ENCODE assay signal across 11 mouse cellular contexts in the genomic region with DNA sequence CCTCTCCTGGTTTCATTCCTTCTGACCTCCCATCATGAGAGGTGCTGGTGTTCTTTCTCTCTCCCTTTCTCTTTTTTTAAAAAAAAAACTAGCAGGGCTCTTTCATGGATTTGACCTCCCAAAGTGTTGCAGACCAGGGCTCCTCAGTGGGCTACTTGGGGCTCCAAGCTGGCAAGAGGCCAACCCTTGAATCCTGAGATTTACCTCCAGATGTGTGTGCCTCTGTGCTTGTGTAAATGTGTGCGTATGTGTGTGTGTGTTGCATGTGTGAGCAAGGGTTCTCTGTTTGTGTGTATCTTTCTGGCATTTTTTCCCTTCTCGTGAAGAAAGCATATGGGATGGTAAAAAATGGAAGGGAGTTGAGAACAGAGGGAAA.
DNase-seq lines count a peak whose midpoint lies in the region; ATAC-seq and TF ChIP-seq lines count a peak whose summit lies in the region.
"Had no signal": no experiment of that assay in that cellular context is flagged by ENCODE, and none has a peak within 500 bp of the region (broad histone marks: within the 10 kb centered on the region; RNA-seq: fewer than 3 reads in every experiment).

No protein-coding gene starts in this region.

- WGBS in intestine, embryonic 15.5 days = 61% methylated on average over 2 of the region's 2 CpGs
- 66% methylated on average over 2 of the region's 2 CpGs for whole genome bisulfite sequencing in intestine, postnatal 0 days
- 38% methylated on average over 2 of the region's 2 CpGs for WGBS in embryonic facial prominence, embryonic 15.5 days
- 26% methylated on average over 2 of the region's 2 CpGs for WGBS in forebrain, embryonic 16.5 days
- WGBS in midbrain, embryonic 16.5 days = 54% methylated on average over 2 of the region's 2 CpGs

- no peaks in the 10 kb centered on the region for H3K27me3 ChIP-seq in intestine, embryonic 15.5 days (replicated peaks)
- no peaks in the 10 kb centered on the region for H3K27me3 ChIP-seq in intestine, postnatal 0 days (replicated peaks; ENCODE audit: control insufficient read depth, insufficient read depth, low read length)
- H3K27me3 ChIP-seq in embryonic facial prominence, embryonic 15.5 days = no peaks in the 10 kb centered on the region
- no peaks in the 10 kb centered on the region for H3K27me3 ChIP-seq in forebrain, embryonic 16.5 days (replicated peaks; ENCODE audit: control insufficient read depth, insufficient read depth, low read length)
- H3K27me3 ChIP-seq in midbrain, embryonic 16.5 days (ENCODE audit: control insufficient read depth, insufficient read depth, low read depth, low read length) = no peaks in the 10 kb centered on the region

- no peak for ATAC-seq in intestine, embryonic 15.5 days
- ATAC-seq in intestine, postnatal 0 days = no peak
- peak; percentile 13; the same call in 1 of the 2 replicates for ATAC-seq in embryonic facial prominence, embryonic 15.5 days (ENCODE audit: insufficient number of reproducible peaks, low FRiP score, low TSS enrichment, low read depth)
- ATAC-seq in forebrain, embryonic 16.5 days = peak; percentile 33; the same call in 1 of the 2 replicates
- ATAC-seq in midbrain, embryonic 16.5 days = no peak
- ATAC-seq in frontal cortex, adult (ENCODE audit: low TSS enrichment) = no peak

- no peak for TF ChIP-seq CTCF in intestine, postnatal 0 days (IDR thresholded peaks at IDR 0.05; ENCODE audit: low read depth)

- H3K9me3 ChIP-seq in intestine, embryonic 15.5 days = no peaks in the 10 kb centered on the region
- no peaks in the 10 kb centered on the region for H3K9me3 ChIP-seq in intestine, postnatal 0 days (ENCODE audit: control insufficient read depth)
- no peaks in the 10 kb centered on the region for H3K9me3 ChIP-seq in embryonic facial prominence, embryonic 15.5 days (replicated peaks)
- no peaks in the 10 kb centered on the region for H3K9me3 ChIP-seq in forebrain, embryonic 16.5 days (ENCODE audit: control insufficient read depth, low read length)
- no peaks in the 10 kb centered on the region for H3K9me3 ChIP-seq in midbrain, embryonic 16.5 days (replicated peaks; ENCODE audit: control insufficient read depth, low read length, poor library complexity, severe bottlenecking)

- no peak for DNase-seq in MN1 (ENCODE audit: low spot score)
- DNase-seq: cerebellum, adult 9-11 months; kidney, postnatal 25 days; thymus, adult 2 months had no signal

- no peak overlapping the region for H3K4me2 ChIP-seq in intestine, embryonic 15.5 days (replicated peaks)
- H3K4me2 ChIP-seq in intestine, postnatal 0 days (replicated peaks; ENCODE audit: low read depth) = no peak overlapping the region
- no peak overlapping the region for H3K4me2 ChIP-seq in embryonic facial prominence, embryonic 15.5 days (replicated peaks)
- no peak overlapping the region for H3K4me2 ChIP-seq in forebrain, embryonic 16.5 days (ENCODE audit: low read length)
- no peak overlapping the region for H3K4me2 ChIP-seq in midbrain, embryonic 16.5 days (ENCODE audit: low read length)

- peak overlapping the region; percentile 32; the same call in 1 of the 2 replicates for H3K27ac ChIP-seq in intestine, embryonic 15.5 days
- H3K27ac ChIP-seq in intestine, postnatal 0 days (ENCODE audit: low read depth, low read length) = no peak overlapping the region
- no peak overlapping the region for H3K27ac ChIP-seq in embryonic facial prominence, embryonic 15.5 days (replicated peaks)
- H3K27ac ChIP-seq in forebrain, embryonic 16.5 days (ENCODE audit: low read length) = no peak overlapping the region
- peak overlapping the region; percentile 19; the same call in 1 of the 2 replicates for H3K27ac ChIP-seq in midbrain, embryonic 16.5 days (ENCODE audit: low read length)
- H3K27ac ChIP-seq: macrophage had no signal

- peaks cover 14% of the 10 kb centered on the region for H3K4me1 ChIP-seq in intestine, embryonic 15.5 days (replicated peaks)
- no peaks in the 10 kb centered on the region for H3K4me1 ChIP-seq in intestine, postnatal 0 days (replicated peaks; ENCODE audit: control insufficient read depth, insufficient read depth, low read length)
- H3K4me1 ChIP-seq in embryonic facial prominence, embryonic 15.5 days = peaks cover 11% of the 10 kb centered on the region
- H3K4me1 ChIP-seq in forebrain, embryonic 16.5 days (replicated peaks; ENCODE audit: control insufficient read depth, insufficient read depth, low read length) = peaks cover 9% of the 10 kb centered on the region
- peaks cover 4% of the 10 kb centered on the region for H3K4me1 ChIP-seq in midbrain, embryonic 16.5 days (ENCODE audit: control insufficient read depth, insufficient read depth, low read length)

- H3K9ac ChIP-seq in intestine, embryonic 15.5 days = no peak overlapping the region
- H3K9ac ChIP-seq in intestine, postnatal 0 days (ENCODE audit: low read depth, low read length) = no peak overlapping the region
- H3K9ac ChIP-seq in embryonic facial prominence, embryonic 15.5 days = no peak overlapping the region
- H3K9ac ChIP-seq in forebrain, embryonic 16.5 days (replicated peaks; ENCODE audit: low read depth, low read length) = no peak overlapping the region
- H3K9ac ChIP-seq in midbrain, embryonic 16.5 days (ENCODE audit: low read depth, low read length) = no peak overlapping the region

- no peak overlapping the region for H3K4me3 ChIP-seq in intestine, embryonic 15.5 days (replicated peaks)
- H3K4me3 ChIP-seq in intestine, postnatal 0 days (ENCODE audit: low read depth, low read length) = no peak overlapping the region
- H3K4me3 ChIP-seq in embryonic facial prominence, embryonic 15.5 days (replicated peaks) = no peak overlapping the region
- H3K4me3 ChIP-seq in forebrain, embryonic 16.5 days (replicated peaks; ENCODE audit: low read length) = no peak overlapping the region
- no peak overlapping the region for H3K4me3 ChIP-seq in midbrain, embryonic 16.5 days (ENCODE audit: low read depth, low read length)

- H3K36me3 ChIP-seq in intestine, embryonic 15.5 days = no peaks in the 10 kb centered on the region
- H3K36me3 ChIP-seq in intestine, postnatal 0 days (ENCODE audit: control insufficient read depth, insufficient read depth) = no peaks in the 10 kb centered on the region
- H3K36me3 ChIP-seq in embryonic facial prominence, embryonic 15.5 days = no peaks in the 10 kb centered on the region
- no peaks in the 10 kb centered on the region for H3K36me3 ChIP-seq in forebrain, embryonic 16.5 days (ENCODE audit: control insufficient read depth, insufficient read depth)
- no peaks in the 10 kb centered on the region for H3K36me3 ChIP-seq in midbrain, embryonic 16.5 days (ENCODE audit: control insufficient read depth, insufficient read depth, low read length)

Comparison
In these comparisons a context has a peak if more than half of its experiments do, and no peak if none do; other contexts are left out.
1. H3K27ac ChIP-seq: peak in intestine, embryonic 15.5 days (single experiment) and midbrain, embryonic 16.5 days (single experiment); none in intestine, postnatal 0 days (single experiment), embryonic facial prominence, embryonic 15.5 days (single experiment) and forebrain, embryonic 16.5 days (single experiment).
2. ATAC-seq: peak in embryonic facial prominence, embryonic 15.5 days (single experiment) and forebrain, embryonic 16.5 days (single experiment); none in intestine, embryonic 15.5 days (single experiment), intestine, postnatal 0 days (single experiment), midbrain, embryonic 16.5 days (single experiment) and frontal cortex, adult (single experiment).